Mouse (Mus musculus) ES-CJ7 (cell line): ENCODE measurements around the gene Fut2.

Experiments
- DNase-seq: peaks from one replicate; pipeline ENCODE4 v3.0.0; 2011; ENCODE audit warnings: low read depth, low spot score

The Fut2 gene

GRCm38 (mm10) chr7:45666161-45666560, at the start of gene Fut2:
TSS of gene Fut2 (minus strand) at chr7:45666394.
- DNase-seq = no peak

- peak; percentile 98 for DNase-seq
These were observed 49.0 kb upstream of the Fut2 start, which contains the start of gene Rpl18 for GRCm38 (mm10) chr7:45715090-45715708. TSS of gene Rpl18 (plus strand) at chr7:45715457.

GRCm38 (mm10) chr7:45714630-45715089, 48.5 kb upstream of the Fut2 start:
- DNase-seq = peak; percentile 91

GRCm38 (mm10) chr7:45713881-45714520, 47.8 kb upstream of the Fut2 start:
- DNase-seq = no peak

- DNase-seq = no peak
These were observed 47.2 kb upstream of the Fut2 start for GRCm38 (mm10) chr7:45713396-45713795.

GRCm38 (mm10) chr7:45712022-45712757, 46.0 kb upstream of the Fut2 start:
- no peak for DNase-seq

GRCm38 (mm10) chr7:45711316-45712021, 45.3 kb upstream of the Fut2 start:
- DNase-seq = no peak

DNA sequence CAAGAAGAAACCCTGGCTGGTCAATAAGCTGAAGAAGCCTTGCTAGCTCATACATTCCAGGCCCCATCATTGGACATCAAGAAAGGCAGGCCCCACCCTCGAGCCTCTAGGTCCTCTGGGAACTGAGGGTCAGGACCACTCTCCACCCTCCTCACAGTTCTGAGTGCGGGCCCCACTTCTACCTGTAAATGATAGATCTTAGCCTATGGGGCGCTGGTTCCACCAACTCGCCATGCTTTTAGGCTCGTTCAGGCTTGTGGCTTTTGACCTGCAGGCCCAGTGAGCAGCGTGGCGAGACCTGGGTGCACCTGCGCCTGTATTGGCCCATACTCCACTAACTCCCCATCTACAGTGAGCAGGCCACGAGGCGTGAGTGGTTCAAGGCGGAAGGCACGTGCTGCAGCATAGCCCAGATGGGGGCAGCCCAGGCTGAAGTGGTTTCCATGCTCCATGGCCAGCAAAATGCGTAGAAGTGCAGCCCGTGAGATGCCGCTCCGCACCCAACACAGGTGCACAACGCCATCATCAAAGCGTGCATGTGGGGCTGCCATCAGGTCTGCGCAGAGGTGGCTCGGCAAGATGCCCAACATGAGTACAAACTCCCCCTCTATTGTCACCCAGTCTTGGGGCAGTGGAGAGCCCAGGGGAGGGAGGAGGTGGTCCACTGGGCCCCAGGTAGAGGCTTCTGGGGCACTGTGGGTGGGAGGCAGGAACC, 44.4 kb upstream of the Fut2 start:
- DNase-seq = no peak

- DNase-seq = no peak
These were observed 43.6 kb upstream of the Fut2 start for GRCm38 (mm10) chr7:45709677-45710355.

- DNase-seq = peak; percentile 85
These were observed 42.8 kb upstream of the Fut2 start for GRCm38 (mm10) chr7:45709036-45709435.

DNA sequence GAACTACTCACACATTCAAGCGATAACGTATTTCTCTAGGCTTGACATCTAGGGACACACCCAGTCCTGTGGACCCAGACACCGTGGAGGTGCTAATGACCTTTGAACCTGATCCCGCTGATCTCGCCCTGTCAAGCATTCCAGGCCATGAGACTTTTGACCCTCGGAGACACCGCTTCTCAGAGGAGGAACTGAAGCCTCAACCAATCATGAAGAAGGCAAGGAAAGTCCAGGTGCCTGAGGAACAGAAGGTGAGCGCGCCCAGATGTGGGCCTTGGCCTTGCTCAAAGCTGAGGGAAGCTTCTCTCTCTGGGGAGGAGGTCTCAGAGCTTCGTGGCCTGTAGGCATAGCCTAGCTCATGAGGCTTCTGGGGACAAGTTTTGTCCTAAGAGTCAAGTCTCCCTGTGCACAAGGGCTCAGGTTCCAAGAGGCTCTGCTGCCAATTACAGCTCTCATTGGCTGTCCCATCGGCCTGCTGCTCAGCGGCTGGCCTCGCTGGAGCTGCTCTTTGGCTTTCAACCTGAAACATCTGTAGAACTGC, 42.1 kb upstream of the Fut2 start:
- DNase-seq = peak; percentile 61

DNA sequence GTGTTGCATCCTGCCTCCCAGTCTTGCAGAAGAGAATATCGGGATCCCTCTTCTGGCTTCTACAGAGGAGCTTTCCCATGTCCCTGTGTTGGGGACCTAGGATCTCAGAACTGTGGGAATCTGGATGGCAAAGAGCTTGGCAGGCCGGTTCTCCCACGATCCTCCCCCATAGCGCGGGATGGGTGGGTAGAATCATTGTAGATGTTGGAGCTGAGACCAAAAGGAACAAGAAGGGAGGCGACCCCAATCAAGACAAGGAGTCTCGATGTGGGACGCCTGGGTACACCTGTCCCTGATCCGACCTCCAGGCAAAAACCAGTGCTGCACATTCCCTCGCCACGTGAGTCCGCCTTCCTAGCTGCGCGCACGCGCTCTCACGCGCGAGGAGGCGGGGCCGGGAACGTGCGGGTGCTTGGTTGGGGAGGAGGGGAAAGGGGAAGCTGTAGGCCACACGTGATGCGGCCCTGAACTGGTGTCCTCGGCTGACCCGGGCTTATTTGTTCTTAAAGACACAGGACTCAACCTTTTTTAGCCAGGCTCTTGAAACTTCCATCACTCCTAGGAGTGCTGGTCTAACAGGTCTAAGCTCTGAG, 41.3 kb upstream of the Fut2 start:
- peak; percentile 95 for DNase-seq

DNA sequence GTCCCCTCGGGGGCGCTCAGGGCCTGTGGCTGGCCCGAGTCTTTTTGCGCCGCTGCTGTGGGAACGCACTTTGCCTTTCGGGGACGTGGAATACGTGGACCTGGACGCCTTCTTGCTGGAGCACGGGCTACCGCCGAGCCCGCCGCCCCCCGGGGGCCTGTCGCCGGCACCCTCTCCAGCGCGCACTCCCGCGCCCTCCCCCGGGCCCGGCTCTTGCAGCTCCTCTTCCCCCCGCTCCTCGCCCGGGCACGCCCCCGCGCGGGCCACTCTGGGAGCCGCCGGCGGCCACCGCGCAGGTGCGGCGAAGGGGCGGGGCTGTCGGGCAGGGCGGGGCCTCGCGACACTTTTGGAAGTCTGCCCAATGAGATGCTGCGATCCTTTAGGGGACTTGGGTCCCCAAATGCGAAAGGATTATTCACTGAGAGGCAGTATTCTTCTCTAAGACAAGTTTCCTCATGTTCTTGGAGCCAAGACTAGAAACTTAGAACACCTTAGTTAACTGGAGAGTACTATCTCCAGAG, 40.6 kb upstream of the Fut2 start:
- peak; percentile 75 for DNase-seq

GRCm38 (mm10) chr7:45705873-45706281, 39.7 kb upstream of the Fut2 start:
- DNase-seq = peak; percentile 79

- no peak for DNase-seq
These were observed 39.3 kb upstream of the Fut2 start for GRCm38 (mm10) chr7:45705443-45705864.

GRCm38 (mm10) chr7:45704730-45705442, 38.7 kb upstream of the Fut2 start, which contains the start of gene Dbp:
TSS of gene Dbp (plus strand) at chr7:45705088.
- DNase-seq = peak; percentile 99

DNA sequence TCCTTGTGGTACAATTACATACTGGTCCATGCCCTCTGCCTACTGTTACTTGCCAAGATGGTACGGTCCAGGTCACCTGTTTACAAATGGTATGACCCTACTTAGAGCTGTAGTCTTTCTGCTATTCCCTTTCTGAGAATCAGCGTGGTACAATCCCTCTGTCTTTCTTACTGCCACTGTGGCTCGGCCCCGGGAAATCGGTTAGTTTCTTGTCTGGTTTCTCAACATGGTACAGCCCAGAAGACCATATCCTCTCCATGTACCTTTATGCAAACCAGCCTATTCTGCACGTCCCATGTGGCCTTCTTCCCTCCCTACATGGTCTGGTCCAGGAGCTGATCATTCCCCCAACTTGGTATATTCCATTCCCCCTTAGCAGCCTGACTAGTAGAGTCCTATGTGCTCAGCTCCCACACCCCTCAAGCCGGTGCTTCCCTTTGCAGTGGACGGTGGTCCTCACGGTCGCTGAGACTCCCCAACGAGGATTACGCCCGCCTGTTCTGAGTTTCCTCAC, 37.9 kb upstream of the Fut2 start:
- peak; percentile 69 for DNase-seq

DNA sequence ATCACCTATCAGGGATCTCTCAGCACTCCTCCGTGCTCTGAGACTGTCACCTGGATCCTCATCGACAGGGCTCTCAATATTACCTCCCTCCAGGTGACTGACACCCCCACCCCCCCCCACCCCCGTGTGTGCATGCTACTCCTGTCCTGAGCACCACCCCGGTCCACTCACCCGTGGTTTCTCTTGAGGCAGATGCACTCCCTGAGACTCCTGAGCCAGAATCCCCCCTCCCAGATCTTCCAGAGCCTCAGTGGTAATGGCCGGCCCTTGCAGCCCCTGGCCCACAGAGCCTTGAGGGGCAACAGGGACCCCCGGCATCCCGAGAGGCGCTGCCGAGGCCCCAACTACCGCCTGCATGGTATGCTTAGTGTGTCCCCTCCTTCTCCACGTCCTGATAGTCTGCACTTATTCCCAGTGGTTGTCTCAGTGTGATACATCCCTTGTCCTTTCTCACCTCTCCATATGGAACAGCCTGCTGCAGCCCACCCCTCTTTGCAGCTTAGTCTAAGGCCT, 37.4 kb upstream of the Fut2 start:
- no peak for DNase-seq
